Mouse (Mus musculus) hindbrain, embryonic 11.5 days (tissue): ENCODE results near the gene Gdap1l1. TPM values are rescaled to one million over a fixed set of nuclear protein-coding genes. Genes with fewer than 3 reads are reported as not detected.

Experiments
- ATAC-seq: fragments of 200-750 bp; cut with Nextera tagmentation; 2 replicates; pipeline ENCODE4 v1.8.0; 2017; ENCODE audit warnings: mild to moderate bottlenecking, moderate TSS enrichment, moderate library complexity; ENCODE audit not compliant: low FRiP score
- DNase-seq: peaks from one replicate; pipeline ENCODE4 v3.0.0-alpha.2; 2015; ENCODE audit warnings: low spot score
- H3K27ac ChIP-seq: fragments of 300-500 bp; sonication (generic); 2 replicates; pipeline ENCODE4 v1.5.1; 2014; ENCODE audit warnings: mild to moderate bottlenecking, low read depth, low read length
- H3K27me3 ChIP-seq: fragments of 300-500 bp; sonication (generic); 2 replicates; pipeline ENCODE4 v1.6.1; 2014; ENCODE audit warnings: mild to moderate bottlenecking, low read length, moderate library complexity, mixed read lengths; ENCODE audit not compliant: control insufficient read depth, insufficient read depth
- H3K36me3 ChIP-seq: fragments of 300-500 bp; sonication (generic); 2 replicates; pipeline ENCODE4 v1.6.1; 2014; ENCODE audit warnings: mild to moderate bottlenecking, low read length, moderate library complexity, mixed read lengths; ENCODE audit not compliant: control insufficient read depth, insufficient read depth
- H3K4me1 ChIP-seq: fragments of 300-500 bp; sonication (generic); replicated peaks from 2 replicates; pipeline ENCODE4 v1.6.1; 2014; ENCODE audit warnings: low read length, mixed read lengths; ENCODE audit not compliant: control insufficient read depth, insufficient read depth
- H3K4me2 ChIP-seq: fragments of 300-500 bp; sonication (generic); replicated peaks from 2 replicates; pipeline ENCODE4 v1.6.1; 2014; ENCODE audit warnings: mild to moderate bottlenecking, low read depth, low read length
- H3K4me3 ChIP-seq: fragments of 300-500 bp; sonication (generic); 2 replicates; pipeline ENCODE4 v1.5.1; 2014; ENCODE audit warnings: low read depth, low read length
- H3K9ac ChIP-seq: fragments of 300-500 bp; sonication (generic); 2 replicates; pipeline ENCODE4 v1.6.1; 2014; ENCODE audit warnings: low read depth, low read length
- H3K9me3 ChIP-seq: fragments of 300-500 bp; sonication (generic); 2 replicates; pipeline ENCODE4 v1.6.1; 2016; ENCODE audit warnings: low read length; ENCODE audit not compliant: control insufficient read depth
- WGBS: fragments of 180-500 bp; shearing (Covaris S2); extraction: QIAGEN DNeasy Blood & Tissue Kit; methylation state at CpG from one replicate; pipeline ENCODE4 v1.1.7; 2014; 5-methylcytosine and 5-hydroxymethylcytosine counted together
- polyA plus RNA-seq: library from polyadenylated mRNA; unstranded; fragments of >200 nt; fragmentation: Nextera tagmentation; extraction: Ambion mirVana; gene quantifications from 2 replicates; pipeline ENCODE4 v1.2.1, GENCODE M21; 2014

Gdap1l1 gene
- polyA plus RNA-seq, 1 experiment from 2014 or later = 47.4 TPM

DNA sequence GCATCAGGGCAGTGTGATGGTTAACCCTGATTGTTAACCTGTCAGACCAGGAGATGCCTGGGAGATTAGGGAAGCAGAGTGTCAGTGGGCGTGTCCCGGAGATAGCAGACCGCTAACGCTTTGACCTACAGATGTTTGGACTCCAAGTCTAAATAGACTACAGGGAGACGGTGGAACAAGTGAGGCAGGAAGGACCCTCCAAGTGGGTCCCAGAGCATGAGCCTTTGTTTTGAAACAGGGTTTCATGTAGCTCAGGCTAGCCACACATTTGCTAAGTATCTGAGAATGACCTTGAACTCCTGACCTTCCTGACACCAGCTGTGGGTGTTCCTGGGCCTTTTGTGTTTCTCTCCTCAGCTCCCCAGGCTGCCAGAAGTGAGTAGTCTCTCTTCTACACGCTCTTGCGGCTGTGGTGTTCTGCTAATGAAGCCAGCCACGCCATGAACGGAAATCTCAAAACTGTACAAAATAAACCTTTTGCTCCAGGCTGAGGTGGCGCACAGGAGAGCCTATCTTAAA, 25.0 kb downstream of the Gdap1l1 start:
- H3K9ac ChIP-seq = no peak overlapping the region
- no peak overlapping the region for H3K4me3 ChIP-seq
- no peak overlapping the region for H3K27ac ChIP-seq
- ATAC-seq = no peak
- 0 out of 2 replicates have a peak, but pooled peaks cover 2% of the 10 kb centered on the region for H3K27me3 ChIP-seq
- no peaks in the 10 kb centered on the region for H3K36me3 ChIP-seq
- H3K9me3 ChIP-seq = no peaks in the 10 kb centered on the region
- DNase-seq = no peak
- no peak overlapping the region for H3K4me2 ChIP-seq
- WGBS = 68% methylated on average over 10 of the region's 10 CpGs
- no peaks in the 10 kb centered on the region for H3K4me1 ChIP-seq

DNA sequence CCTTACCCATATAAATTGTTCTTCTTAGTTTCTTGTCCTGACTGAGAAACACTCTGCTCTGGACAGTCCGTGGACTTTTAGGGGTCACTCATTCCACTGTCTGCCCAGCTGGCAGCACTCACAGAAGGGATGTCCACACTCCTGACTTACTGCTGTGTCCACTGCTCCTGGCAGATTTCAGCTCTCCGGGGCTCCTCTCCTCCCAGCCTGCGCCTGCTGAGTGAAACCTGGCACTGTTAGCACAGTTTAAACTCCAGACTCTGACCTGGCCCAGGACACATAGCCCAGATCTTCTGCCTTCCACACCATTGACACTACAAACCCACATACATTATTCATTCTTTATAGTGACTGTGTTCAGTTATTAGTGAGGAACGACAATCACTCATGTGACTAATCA, 25.7 kb downstream of the Gdap1l1 start:
- 77% methylated on average over 4 of the region's 4 CpGs for WGBS
- Histone ChIP-seq H3K9me3 (no peaks in the 10 kb centered on the region), H3K36me3 (no peaks in the 10 kb centered on the region), H3K4me2 (no peak overlapping the region), H3K4me1 (no peaks in the 10 kb centered on the region), H3K27ac (no peak overlapping the region), H3K4me3 (no peak overlapping the region), H3K9ac (no peak overlapping the region), H3K27me3 (no peaks in the 10 kb centered on the region)
- DNase-seq (no peak), ATAC-seq (no peak)

DNA sequence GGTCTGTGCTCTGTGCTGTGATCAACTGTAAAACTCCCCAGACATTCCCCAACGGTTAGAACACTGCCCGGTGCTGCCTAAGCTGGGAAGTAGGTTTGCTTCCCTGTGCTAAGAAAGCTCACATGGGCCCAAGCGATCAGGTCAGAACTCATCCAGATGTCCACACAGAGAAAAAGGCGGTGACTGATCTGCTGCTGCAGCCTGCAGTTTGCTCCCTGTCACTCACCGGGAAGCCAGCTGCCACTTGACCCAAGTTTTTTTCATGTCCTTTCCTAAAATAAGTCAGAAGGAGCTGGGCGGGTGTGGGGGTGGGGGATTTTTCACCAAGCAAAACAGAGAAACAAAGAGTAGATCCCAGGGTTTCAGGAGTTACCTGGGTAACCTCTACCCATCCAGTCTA, 26.3 kb downstream of the Gdap1l1 start:
- H3K9ac ChIP-seq = no peak overlapping the region
- DNase-seq (no peak), ATAC-seq (no peak)
- H3K27me3 ChIP-seq = no peaks in the 10 kb centered on the region
- WGBS = 65% methylated on average over 6 of the region's 6 CpGs
- H3K27ac ChIP-seq = no peak overlapping the region
- no peaks in the 10 kb centered on the region for H3K36me3 ChIP-seq
- H3K9me3 ChIP-seq = no peaks in the 10 kb centered on the region
- no peak overlapping the region for H3K4me3 ChIP-seq
- no peak overlapping the region for H3K4me2 ChIP-seq
- no peaks in the 10 kb centered on the region for H3K4me1 ChIP-seq

DNA sequence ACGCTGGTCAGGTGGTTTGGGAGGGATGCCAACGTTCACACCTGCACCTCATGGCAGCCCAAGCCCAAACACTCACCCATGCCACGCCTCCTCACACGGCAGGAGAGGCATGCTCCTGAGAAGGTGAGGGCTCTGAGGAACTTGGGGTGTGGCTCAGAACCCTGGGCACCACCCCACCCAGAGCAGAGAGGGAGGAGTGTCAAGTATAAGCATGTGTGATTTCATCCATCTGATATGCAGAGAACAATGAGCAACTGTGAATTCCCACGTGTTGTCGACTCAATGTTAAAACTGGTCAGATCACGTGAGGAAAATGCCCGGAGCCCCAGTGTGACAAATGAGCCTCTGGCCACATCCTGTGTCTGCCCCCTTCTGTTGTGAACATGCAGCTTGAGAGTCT, 28.5 kb downstream of the Gdap1l1 start:
- Histone ChIP-seq H3K9ac (no peak overlapping the region), H3K4me2 (no peak overlapping the region), H3K9me3 (no peaks in the 10 kb centered on the region), H3K27ac (no peak overlapping the region), H3K4me1 (peaks cover 5% of the 10 kb centered on the region; the same call in 1 of the 2 replicates), H3K4me3 (no peak overlapping the region), H3K36me3 (no peaks in the 10 kb centered on the region), H3K27me3 (no peaks in the 10 kb centered on the region)
- no peak for DNase-seq
- ATAC-seq = no peak
- 81% methylated on average over 8 of the region's 8 CpGs for WGBS

DNA sequence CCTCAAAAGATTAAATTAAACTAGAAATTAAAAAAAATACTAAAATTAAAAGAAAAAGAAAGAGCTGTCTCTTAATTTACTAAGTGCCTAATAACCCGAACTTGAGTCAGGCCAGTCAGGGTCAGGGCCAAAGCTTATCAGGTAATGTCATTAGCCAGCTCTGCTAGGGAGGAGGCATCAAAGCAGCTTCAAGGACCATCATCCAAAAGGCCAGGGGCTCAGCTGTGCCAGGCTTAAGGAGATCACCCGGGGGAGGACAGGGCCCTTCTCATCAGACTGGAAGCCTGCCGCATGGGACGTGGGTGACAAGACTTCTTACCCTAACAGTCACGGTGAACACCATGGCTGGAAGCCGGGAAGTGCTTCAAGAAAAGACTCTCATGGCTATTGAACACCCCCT, 29.3 kb downstream of the Gdap1l1 start:
- Histone ChIP-seq H3K4me3 (no peak overlapping the region), H3K4me2 (no peak overlapping the region), H3K27ac (no peak overlapping the region), H3K9me3 (no peaks in the 10 kb centered on the region), H3K9ac (no peak overlapping the region), H3K36me3 (no peaks in the 10 kb centered on the region), H3K4me1 (peaks cover 5% of the 10 kb centered on the region; the same call in 1 of the 2 replicates), H3K27me3 (no peaks in the 10 kb centered on the region)
- no peak for ATAC-seq
- WGBS = 94% methylated on average over 6 of the region's 6 CpGs
- no peak for DNase-seq

DNA sequence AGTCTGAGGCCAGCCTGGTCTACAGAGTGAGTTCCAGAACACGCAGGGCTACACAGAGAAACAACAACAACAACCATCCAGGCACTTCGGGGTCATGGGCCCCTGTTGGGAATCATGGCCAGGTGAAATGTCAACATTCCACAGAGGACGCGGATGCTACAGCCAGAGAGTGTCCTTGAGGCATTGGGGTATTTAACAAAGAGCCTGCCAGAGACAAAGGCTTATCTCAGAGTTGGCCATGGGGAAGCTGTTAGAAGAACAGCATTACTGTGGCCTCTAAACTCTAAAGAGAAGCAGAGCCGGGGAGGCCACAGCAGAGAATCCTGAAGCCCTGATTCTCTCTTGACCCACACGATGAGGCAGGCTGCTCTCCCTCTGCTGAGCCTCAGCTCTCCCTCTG, 30.6 kb downstream of the Gdap1l1 start:
- ATAC-seq (no peak), DNase-seq (no peak)
- H3K9ac ChIP-seq = no peak overlapping the region
- no peak overlapping the region for H3K4me3 ChIP-seq
- no peak overlapping the region for H3K4me2 ChIP-seq
- peaks cover 5% of the 10 kb centered on the region; the same call in 1 of the 2 replicates for H3K4me1 ChIP-seq
- no peaks in the 10 kb centered on the region for H3K36me3 ChIP-seq
- H3K27me3 ChIP-seq = no peaks in the 10 kb centered on the region
- H3K27ac ChIP-seq = no peak overlapping the region
- 91% methylated on average over 6 of the region's 6 CpGs for WGBS
- no peaks in the 10 kb centered on the region for H3K9me3 ChIP-seq

DNA sequence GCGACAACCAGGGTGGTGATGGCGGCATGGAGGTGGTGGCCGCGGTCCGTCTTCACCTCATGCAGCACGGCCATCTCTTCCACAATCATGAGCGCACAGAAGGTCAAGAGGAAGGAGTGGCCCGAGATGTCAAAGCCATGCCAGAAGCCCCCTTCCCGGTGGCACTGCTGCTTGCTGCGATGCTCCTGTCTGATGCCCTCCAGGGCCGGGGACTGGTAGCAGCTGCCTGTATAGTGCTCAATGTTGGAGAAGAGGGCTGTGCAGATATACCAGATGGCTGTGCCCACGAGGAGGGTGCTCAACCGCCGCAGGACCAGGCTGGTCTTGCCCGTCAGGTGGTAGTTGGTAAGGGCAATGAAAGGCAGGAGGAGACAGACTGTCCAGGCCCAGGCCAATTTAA, 31.4 kb downstream of the Gdap1l1 start:
- ATAC-seq (no peak), DNase-seq (no peak)
- peaks cover 5% of the 10 kb centered on the region; the same call in 1 of the 2 replicates for H3K4me1 ChIP-seq
- no peaks in the 10 kb centered on the region for H3K9me3 ChIP-seq
- H3K36me3 ChIP-seq = no peaks in the 10 kb centered on the region
- no peak overlapping the region for H3K4me3 ChIP-seq
- no peak overlapping the region for H3K9ac ChIP-seq
- H3K27ac ChIP-seq = no peak overlapping the region
- no peaks in the 10 kb centered on the region for H3K27me3 ChIP-seq
- no peak overlapping the region for H3K4me2 ChIP-seq
- 97% methylated on average over 15 of the region's 15 CpGs for WGBS

DNA sequence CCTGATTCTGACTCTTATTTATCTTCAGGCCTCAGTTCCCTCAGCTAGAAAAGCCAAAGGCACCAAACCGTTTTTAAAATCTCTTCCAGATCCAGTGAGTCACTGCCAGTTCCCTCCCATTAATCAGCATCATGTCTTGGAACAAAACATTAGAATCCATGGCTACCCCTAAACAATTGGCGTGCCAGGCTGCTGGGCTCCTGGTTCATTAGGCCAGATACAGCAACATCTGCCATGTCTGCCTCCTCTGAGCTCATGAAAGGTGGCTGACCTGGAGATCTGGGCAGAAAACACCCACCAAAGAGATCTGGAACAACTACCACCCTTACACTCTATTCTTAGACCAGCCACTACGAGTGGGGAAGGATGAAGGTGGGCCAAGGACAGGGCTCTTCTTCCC, 32.9 kb downstream of the Gdap1l1 start:
- ATAC-seq (no peak), DNase-seq (no peak)
- Histone ChIP-seq H3K4me1 (peaks cover 5% of the 10 kb centered on the region; the same call in 1 of the 2 replicates), H3K4me2 (peak overlapping the region; percentile 89; the same call in 1 of the 2 replicates), H3K27ac (no peak overlapping the region), H3K36me3 (no peaks in the 10 kb centered on the region), H3K9me3 (no peaks in the 10 kb centered on the region), H3K9ac (no peak overlapping the region), H3K4me3 (peak overlapping the region; percentile 86; the same call in 1 of the 2 replicates), H3K27me3 (no peaks in the 10 kb centered on the region)
- 58% methylated on average over 3 of the region's 3 CpGs for WGBS

DNA sequence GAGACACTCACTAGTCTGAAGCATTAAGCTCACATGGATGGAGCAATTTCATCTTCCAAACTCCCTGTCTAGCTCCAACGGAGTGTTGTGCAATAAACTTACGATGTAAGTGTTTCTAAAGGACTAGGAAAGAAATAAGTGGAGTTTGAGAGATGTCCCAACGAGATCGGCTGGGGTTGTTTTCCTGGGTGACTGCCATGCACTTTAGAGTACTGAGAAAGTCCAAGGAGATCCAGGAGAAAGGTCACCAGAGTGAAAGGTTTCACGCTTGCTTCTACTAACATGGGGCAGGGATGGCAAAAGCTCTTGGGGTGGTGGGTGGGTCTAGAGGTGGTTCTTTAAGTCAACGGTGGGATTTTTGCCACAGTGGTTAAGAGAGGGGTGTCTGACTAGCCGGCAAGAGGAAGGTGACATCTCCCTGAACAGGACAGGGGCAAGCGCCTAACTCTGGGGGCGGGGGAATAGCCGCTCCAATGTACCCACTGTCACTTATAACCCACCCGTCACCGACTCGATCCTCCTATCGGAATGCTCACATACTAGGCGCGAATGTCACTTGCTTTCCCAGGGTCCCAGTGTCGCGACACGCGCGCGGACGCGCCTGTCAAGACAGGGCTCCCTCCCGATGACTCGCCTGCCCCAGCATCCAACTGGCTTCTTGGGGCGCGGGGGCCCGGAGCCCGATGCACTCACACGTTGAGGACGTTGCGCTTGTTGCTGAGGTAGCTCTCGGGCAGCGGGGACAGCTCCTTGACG, 33.6 kb downstream of the Gdap1l1 start:
- ATAC-seq = peak; percentile 78
- H3K36me3 ChIP-seq = no peaks in the 10 kb centered on the region
- H3K4me2 ChIP-seq = peak overlapping the region; percentile 89
- peaks cover 5% of the 10 kb centered on the region; the same call in 1 of the 2 replicates for H3K4me1 ChIP-seq
- DNase-seq = no peak
- H3K4me3 ChIP-seq = peak overlapping the region; percentile 86
- no peaks in the 10 kb centered on the region for H3K27me3 ChIP-seq
- H3K9me3 ChIP-seq = no peaks in the 10 kb centered on the region
- 5% methylated on average over 36 of the region's 36 CpGs for WGBS
- no peak overlapping the region for H3K27ac ChIP-seq
- H3K9ac ChIP-seq = peak overlapping the region; percentile 85
